Mouse (Mus musculus) G1E (cell line): ENCODE measurements at regions not wholly inside any gene's neighbourhood (a gene's known extent, or its start where the extent isn't known, plus 50 kb on each side); places are given as distances from the start of the nearest gene placed in this dataset.

Experiments used
- CTCF ChIP-seq: IDR thresholded peaks from 2 replicates; pipeline ENCODE4 v1.5.1; 2012; ENCODE audit warnings: low read depth, low read length, inconsistent platforms, mixed read lengths
- GATA1 ChIP-seq: IDR thresholded peaks from 2 replicates; pipeline ENCODE4 v1.6.1; 2012; ENCODE audit warnings: borderline replicate concordance, low read length, inconsistent platforms, mixed read lengths
- TAL1 ChIP-seq: conservative IDR thresholded peaks from 2 replicates; pipeline ENCODE4 v1.6.1; 2012; ENCODE audit warnings: low read depth, low read length, inconsistent platforms, mixed read lengths

DNA sequence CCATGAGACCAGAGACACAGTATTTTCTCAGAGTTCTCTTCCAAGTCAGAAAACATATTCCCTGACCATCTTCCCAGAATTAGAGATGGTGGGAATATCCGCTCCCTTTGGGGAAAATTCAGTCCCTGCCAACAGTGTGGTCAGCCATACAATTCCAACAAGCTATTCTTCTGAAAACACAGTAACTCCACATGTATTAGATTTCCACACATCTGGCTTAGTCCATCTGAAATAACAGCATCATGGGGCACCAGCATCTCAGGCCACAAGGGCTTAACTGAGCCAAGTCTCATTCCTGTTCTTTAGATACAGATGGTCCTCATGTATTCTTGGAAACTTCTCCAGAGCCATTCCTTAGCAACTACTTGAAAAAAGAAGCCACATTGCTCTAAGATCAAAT lies 89.2 kb upstream of the Cul1 start:
- TF ChIP-seq CTCF (no peak), GATA1 (no peak), TAL1 (no peak)
